Mouse (Mus musculus) brain, embryonic 14.5 days (tissue): ENCODE measurements at regions not wholly inside any gene's neighbourhood (a gene's known extent, or its start where the extent isn't known, plus 50 kb on each side); places are given as distances from the start of the nearest gene placed in this dataset.

Experiments
- CTCF ChIP-seq: fragments of 200-500 bp; IDR thresholded peaks from 2 replicates; pipeline ENCODE4 v1.5.1; 2012; ENCODE audit warnings: inconsistent platforms, mild to moderate bottlenecking, moderate library complexity, borderline replicate concordance; ENCODE audit not compliant: insufficient read depth, insufficient read length; ENCODE audit errors: extremely low read depth
- POLR2A ChIP-seq: fragments of 200-500 bp; IDR thresholded peaks from 2 replicates; pipeline ENCODE4 v1.6.1; 2012; ENCODE audit warnings: mild to moderate bottlenecking, inconsistent platforms, borderline replicate concordance; ENCODE audit not compliant: poor library complexity, insufficient read depth, insufficient read length, severe bottlenecking; ENCODE audit errors: extremely low read depth

DNA sequence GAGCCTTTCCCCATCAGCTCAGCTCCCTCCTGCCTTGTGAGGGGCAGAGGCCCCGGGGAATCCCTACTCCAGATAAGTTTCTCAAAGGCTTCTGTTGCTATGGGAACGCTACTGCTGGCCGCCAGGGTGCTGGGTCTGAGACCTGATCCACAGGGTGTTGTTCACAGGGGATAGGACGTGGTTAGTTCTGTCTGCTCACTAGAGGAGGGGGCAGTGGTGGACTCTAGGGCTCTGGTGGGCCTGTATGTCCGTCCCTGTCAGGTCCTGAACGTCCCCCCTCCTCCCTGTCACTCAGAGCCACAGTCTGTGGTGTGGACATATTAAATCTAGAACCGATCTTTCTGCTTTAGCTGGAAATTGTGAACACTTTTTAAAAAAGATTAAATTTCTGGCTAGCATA is 116.0 kb downstream of the Tex29 start:
- no peak for TF ChIP-seq CTCF
- TF ChIP-seq POLR2A, result no peak
